Mouse (Mus musculus) Patski (cell line): ENCODE measurements around the gene Eif3l. TPM values are rescaled to one million over a fixed set of nuclear protein-coding genes. Genes with fewer than 3 reads are reported as not detected.

Source experiments
- ATAC-seq: fragments of 100-300 bp; one replicate; pipeline ENCODE4 v1.8.0; 2021
- CTCF ChIA-PET: fragments of 350-600 bp; sonication (Branson Sonifier 250); formaldehyde crosslinking; loops from one replicate; lab custom pipeline; 2022; ENCODE audit warnings: inconsistent platforms; lab: Charles Lee
- POLR2A ChIA-PET: fragments of 350-600 bp; sonication (Branson Sonifier 250); formaldehyde crosslinking; loops from one replicate; lab custom pipeline; 2022; ENCODE audit warnings: antibody characterized with exemption, inconsistent platforms; lab: Charles Lee
- DNase-seq: peaks from one replicate; pipeline ENCODE4 v3.0.0-alpha.2; 2011; ENCODE audit warnings: low read depth, low spot score
- H3K27me3 ChIP-seq: fragments of 371-371 bp; one replicate; pipeline ENCODE4 v1.5.1; 2021
- CTCF ChIP-seq: fragments of 100-300 bp; IDR thresholded peaks from one replicate; pipeline ENCODE4 v1.5.1; 2021
- in situ Hi-C: fragments of 300-500 bp; cut with MboI; formaldehyde crosslinking; loops from 3 replicates; pipeline ENCODE4 v1.11.1; 2018; ENCODE audit warnings: low pct_unique_long_range_greater_than_20kb, mixed read lengths
- polyA plus RNA-seq: library from polyadenylated mRNA; unstranded; gene quantifications from one replicate; pipeline ENCODE4 v1.2.3, GENCODE M21; 2021

The Eif3l gene
- polyA plus RNA-seq, 1 experiment from 2014 or later: 220 TPM

GRCm38 (mm10) chr15:79075658-79076365 lies 833 bp downstream of the Eif3l start:
- no peak for DNase-seq
- no peaks in the 10 kb centered on the region for H3K27me3 ChIP-seq
- ATAC-seq: no peak
- in situ Hi-C loops: no loop called here
- TF ChIP-seq CTCF: no peak
- CTCF ChIA-PET: no interaction called here
- POLR2A ChIA-PET: no interaction called here

- no peak for ATAC-seq
- in situ Hi-C loops: no loop called here
- ChIA-PET CTCF (no interaction called here), POLR2A (interaction anchor here (0.6 kb wide), 1 partner anchor 74 kb away, joined by 4 read pairs; no protein-coding TSS in a partner anchor)
- no peak for DNase-seq
- H3K27me3 ChIP-seq: no peaks in the 10 kb centered on the region
- no peak for TF ChIP-seq CTCF
These were observed 4.6 kb downstream of the Eif3l start for GRCm38 (mm10) chr15:79079567-79079966.

DNA sequence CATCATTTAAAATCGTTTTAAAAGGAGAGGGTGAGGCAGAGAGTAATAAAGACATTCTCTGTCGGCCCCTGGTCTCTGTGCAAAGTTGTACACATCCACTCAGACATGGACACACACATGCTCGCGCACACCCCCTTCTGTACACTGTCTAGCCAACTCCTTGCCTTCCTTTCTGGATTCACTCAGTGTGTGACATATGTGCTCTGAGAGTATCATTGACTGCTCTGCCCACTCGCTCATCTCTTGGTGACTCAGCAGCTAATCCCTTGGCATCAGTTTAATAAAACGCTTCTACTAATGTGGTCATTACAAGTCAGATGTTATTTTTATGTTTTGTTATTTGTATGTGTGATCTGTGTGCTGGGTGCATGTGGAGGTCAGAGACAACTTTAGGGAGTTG lies 17.3 kb downstream of the Eif3l start:
- DNase-seq: peak; percentile 28
- POLR2A ChIA-PET: interaction anchor here (0.5 kb wide), 1 partner anchor 18 kb away, joined by 3 read pairs; no protein-coding TSS in a partner anchor
- CTCF ChIA-PET: interaction anchor here (2.2 kb wide), 1 partner anchor 57 kb away, joined by 7 read pairs; no protein-coding TSS in a partner anchor
- in situ Hi-C loops: no loop called here
- ATAC-seq: no peak
- H3K27me3 ChIP-seq: no peaks in the 10 kb centered on the region
- TF ChIP-seq CTCF: no peak

GRCm38 (mm10) chr15:79093083-79093839 lies 18.3 kb downstream of the Eif3l start:
- ChIA-PET POLR2A (interaction anchor here (0.5 kb wide), 1 partner anchor 19 kb away, joined by 3 read pairs; no protein-coding TSS in a partner anchor), CTCF (interaction anchor here (1.3 to 2.2 kb wide), 3 partner anchors 23 to 56 kb away, joined by 3 to 7 read pairs (median 5); no protein-coding TSS in a partner anchor)
- no peaks in the 10 kb centered on the region for H3K27me3 ChIP-seq
- TF ChIP-seq CTCF: peak; percentile 79
- DNase-seq: no peak
- no peak for ATAC-seq
- in situ Hi-C loops: no loop called here

- TF ChIP-seq CTCF: no peak
- ChIA-PET POLR2A (interaction anchor here (0.6 kb wide), 1 partner anchor 33 kb away, joined by 6 read pairs; no protein-coding TSS in a partner anchor), CTCF (interaction anchor here (0.8 kb wide), 1 partner anchor 11 kb away, joined by 3 read pairs; no protein-coding TSS in a partner anchor)
- DNase-seq: no peak
- ATAC-seq: no peak
- in situ Hi-C loops: no loop called here
- H3K27me3 ChIP-seq: no peaks in the 10 kb centered on the region
These were observed 20.5 kb downstream of the Eif3l start for GRCm38 (mm10) chr15:79095483-79095882.

- no peaks in the 10 kb centered on the region for H3K27me3 ChIP-seq
- DNase-seq (no peak), ATAC-seq (no peak)
- in situ Hi-C loops: no loop called here
- TF ChIP-seq CTCF: no peak
- ChIA-PET CTCF (no interaction called here), POLR2A (no interaction called here)
These were observed 21.6 kb downstream of the Eif3l start for GRCm38 (mm10) chr15:79096556-79096955.

GRCm38 (mm10) chr15:79097135-79097534 lies 22.2 kb downstream of the Eif3l start:
- ATAC-seq: no peak
- CTCF ChIA-PET: no interaction called here

GRCm38 (mm10) chr15:79097611-79098025 lies 22.6 kb downstream of the Eif3l start:
- no peak for DNase-seq
- POLR2A ChIA-PET: interaction anchor here (0.9 kb wide), 1 partner anchor 11 kb away, joined by 4 read pairs; the partner anchor contains the start of gene Micall1
- no peak for TF ChIP-seq CTCF
- ATAC-seq: no peak
- H3K27me3 ChIP-seq: no peaks in the 10 kb centered on the region
- CTCF ChIA-PET: no interaction called here
- in situ Hi-C loops: no loop called here

More at GRCm38 (mm10) chr15:79097135-79097534, 22.2 kb downstream of the Eif3l start:
- POLR2A ChIA-PET: interaction anchor here (0.9 kb wide), 1 partner anchor 11 kb away, joined by 4 read pairs; the partner anchor contains the start of gene Micall1
- no peak for DNase-seq
- TF ChIP-seq CTCF: no peak
- no peaks in the 10 kb centered on the region for H3K27me3 ChIP-seq
- in situ Hi-C loops: no loop called here

- no peak for ATAC-seq
- TF ChIP-seq CTCF: no peak
- in situ Hi-C loops: no loop called here
These were observed 23.2 kb downstream of the Eif3l start for GRCm38 (mm10) chr15:79098220-79098619.

DNA sequence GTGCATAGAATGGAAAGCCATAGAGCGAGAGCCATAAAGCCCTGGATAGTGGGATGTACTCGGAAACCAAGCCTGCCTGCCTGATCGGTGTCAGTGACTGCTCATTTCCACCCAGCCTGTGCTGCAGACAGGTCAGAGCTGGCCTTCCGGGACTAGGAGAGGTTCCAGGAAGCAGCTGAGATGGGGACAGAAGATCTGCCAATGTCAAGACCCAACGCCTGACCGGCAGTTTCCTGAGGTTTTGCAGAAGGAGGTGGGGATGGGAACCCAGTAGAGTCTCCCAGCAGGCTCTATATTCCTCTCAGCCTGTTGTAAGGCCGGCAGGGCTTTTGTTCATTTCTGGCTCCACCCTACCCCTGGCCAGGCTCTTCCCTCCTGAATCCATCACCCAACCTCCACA lies 23.9 kb downstream of the Eif3l start:
- in situ Hi-C loops: no loop called here
- no peak for ATAC-seq
- no peak for TF ChIP-seq CTCF
- no peak for DNase-seq
- POLR2A ChIA-PET: no interaction called here
- CTCF ChIA-PET: interaction anchor here (1.4 kb wide), 1 partner anchor 40 kb away, joined by 3 read pairs; no protein-coding TSS in a partner anchor
- no peaks in the 10 kb centered on the region for H3K27me3 ChIP-seq

More at GRCm38 (mm10) chr15:79098220-79098619, 23.2 kb downstream of the Eif3l start:
- CTCF ChIA-PET: no interaction called here
- H3K27me3 ChIP-seq: no peaks in the 10 kb centered on the region
- no peak for DNase-seq
- POLR2A ChIA-PET: interaction anchor here (0.9 kb wide), 1 partner anchor 10 kb away, joined by 4 read pairs; the partner anchor contains the start of gene Micall1
